10 mouse cellular contexts compared by ENCODE assay signal in genomic region chr10:102836567-102837224, GRCm38 (mm10).
DNase-seq lines count a peak whose midpoint lies in the region; ATAC-seq and TF ChIP-seq lines count a peak whose summit lies in the region.
"Had no signal": no experiment of that assay in that cellular context is flagged by ENCODE, and none has a peak within 500 bp of the region (broad histone marks: within the 10 kb centered on the region; RNA-seq: fewer than 3 reads in every experiment).

No protein-coding gene starts in this region.

- H3K4me1 ChIP-seq in kidney, postnatal 0 days (replicated peaks; ENCODE audit: insufficient read depth, low read length): no peaks in the 10 kb centered on the region
- H3K4me1 ChIP-seq in kidney, embryonic 14.5 days (ENCODE audit: control insufficient read depth, insufficient read depth, low read length): no peaks in the 10 kb centered on the region
- H3K4me1 ChIP-seq: heart, embryonic 10.5 days; liver, embryonic 13.5 days had no signal

- ATAC-seq in kidney, postnatal 0 days (replicated peaks; ENCODE audit: low FRiP score, low read depth): no peak
- peak; percentile 67 to 72 for ATAC-seq in hematopoietic stem cell, adult 5-6 weeks (replicated peaks in 1 of 2; ENCODE audit: insufficient read depth in 1 of 2, low FRiP score in 2 of 2, low TSS enrichment in 1 of 2, low read depth in 1 of 2, poor library complexity in 2 of 2, severe bottlenecking in 2 of 2)
- ATAC-seq in kidney, embryonic 14.5 days (ENCODE audit: low FRiP score, low TSS enrichment): no peak

- no peak overlapping the region for H3K9ac ChIP-seq in kidney, postnatal 0 days (ENCODE audit: low read depth, low read length)
- H3K9ac ChIP-seq in kidney, embryonic 14.5 days (ENCODE audit: low read depth, low read length): no peak overlapping the region
- H3K9ac ChIP-seq: liver, embryonic 13.5 days had no signal

- peak; percentile 74 for TF ChIP-seq CTCF in kidney, postnatal 0 days (IDR thresholded peaks at IDR 0.05; ENCODE audit: low read depth)

- H3K36me3 ChIP-seq in kidney, postnatal 0 days (ENCODE audit: insufficient read depth, low read length): no peaks in the 10 kb centered on the region
- H3K36me3 ChIP-seq in kidney, embryonic 14.5 days (ENCODE audit: control insufficient read depth, insufficient read depth, low read length): no peaks in the 10 kb centered on the region
- H3K36me3 ChIP-seq: heart, embryonic 10.5 days; liver, embryonic 13.5 days had no signal

- H3K9me3 ChIP-seq in kidney, postnatal 0 days (replicated peaks; ENCODE audit: low read length): no peaks in the 10 kb centered on the region
- no peaks in the 10 kb centered on the region for H3K9me3 ChIP-seq in kidney, embryonic 14.5 days (ENCODE audit: control insufficient read depth, low read length)
- H3K9me3 ChIP-seq: heart, embryonic 10.5 days; liver, embryonic 13.5 days had no signal

- H3K27me3 ChIP-seq in kidney, postnatal 0 days (ENCODE audit: insufficient read depth, low read length): no peaks in the 10 kb centered on the region
- H3K27me3 ChIP-seq in kidney, embryonic 14.5 days (ENCODE audit: control insufficient read depth, insufficient read depth, low read length): no peaks in the 10 kb centered on the region
- H3K27me3 ChIP-seq: liver, embryonic 13.5 days had no signal

- no peak overlapping the region for H3K4me3 ChIP-seq in kidney, postnatal 0 days (replicated peaks; ENCODE audit: low read depth, low read length)
- H3K4me3 ChIP-seq in kidney, embryonic 14.5 days (ENCODE audit: low read length): no peak overlapping the region
- H3K4me3 ChIP-seq: heart, embryonic 10.5 days; liver, embryonic 13.5 days had no signal

- DNase-seq in kidney, postnatal 0 days (ENCODE audit: low spot score): peak; percentile 68
- no peak for DNase-seq in kidney, postnatal 4 days
- DNase-seq in ES-CJ7 (ENCODE audit: low read depth, low spot score) (peak; percentile 41), R1 (ENCODE audit: low read depth, low spot score) (peak; percentile 42)
- DNase-seq in testis, postnatal 14 days (ENCODE audit: low spot score): no peak
- no peak for DNase-seq in urinary bladder, adult 2 months (ENCODE audit: low spot score)
- DNase-seq: liver, embryonic 13.5 days had no signal

- WGBS in kidney, postnatal 0 days: 50% methylated on average over 4 of the region's 4 CpGs
- 55% methylated on average over 4 of the region's 4 CpGs for WGBS in kidney, embryonic 14.5 days

- no peak overlapping the region for H3K27ac ChIP-seq in kidney, postnatal 0 days
- H3K27ac ChIP-seq in kidney, embryonic 14.5 days (ENCODE audit: low read depth, low read length): no peak overlapping the region
- H3K27ac ChIP-seq: heart, embryonic 10.5 days; liver, embryonic 13.5 days had no signal

- H3K4me2 ChIP-seq in kidney, postnatal 0 days (ENCODE audit: low read length): no peak overlapping the region
- no peak overlapping the region for H3K4me2 ChIP-seq in kidney, embryonic 14.5 days (replicated peaks; ENCODE audit: low read depth, low read length)
- H3K4me2 ChIP-seq: liver, embryonic 13.5 days had no signal

Comparison
In these comparisons a context has a peak if more than half of its experiments do, and no peak if none do; other contexts are left out.
1. DNase-seq: peak in kidney, postnatal 0 days (single experiment), ES-CJ7 (single experiment) and R1 (single experiment); none in kidney, postnatal 4 days (0 of 2), testis, postnatal 14 days (single experiment) and urinary bladder, adult 2 months (single experiment).
2. ATAC-seq: peak in hematopoietic stem cell, adult 5-6 weeks (2 of 2); none in kidney, postnatal 0 days (single experiment) and kidney, embryonic 14.5 days (single experiment).